Mouse (Mus musculus) liver, adult 2 months (tissue): ENCODE measurements around the gene Fignl1. TPM values are rescaled to one million over a fixed set of nuclear protein-coding genes. Genes with fewer than 3 reads are reported as not detected.

ENCODE experiments used
- DNase-seq: peaks from one replicate; pipeline ENCODE4 v3.0.0-alpha.2; 2011; ENCODE audit warnings: low read depth, low spot score; ENCODE audit errors: extremely low read depth
- H3K27ac ChIP-seq: fragments of 200-500 bp; replicated peaks from 2 replicates; pipeline ENCODE4 v1.5.1; 2012; ENCODE audit warnings: low read depth, mild to moderate bottlenecking, control low read depth, inconsistent platforms, low read length; ENCODE audit not compliant: insufficient read depth
- H3K27me3 ChIP-seq: fragments of 200-500 bp; 2 replicates; pipeline ENCODE4 v1.6.1; 2012; ENCODE audit warnings: mild to moderate bottlenecking, moderate library complexity, low read length, inconsistent platforms; ENCODE audit not compliant: control insufficient read depth, insufficient read depth
- H3K36me3 ChIP-seq: fragments of 200-500 bp; 2 replicates; pipeline ENCODE4 v1.6.1; 2012; ENCODE audit warnings: low read length, inconsistent platforms; ENCODE audit not compliant: control insufficient read depth, insufficient read depth
- H3K4me1 ChIP-seq: fragments of 200-500 bp; 2 replicates; pipeline ENCODE4 v1.6.1; 2011; ENCODE audit warnings: low read length; ENCODE audit not compliant: control insufficient read depth, insufficient read depth
- H3K4me3 ChIP-seq: fragments of 200-500 bp; 2 replicates; pipeline ENCODE4 v1.5.1; 2011; ENCODE audit warnings: low read depth, mild to moderate bottlenecking, control low read depth, low read length, moderate library complexity; ENCODE audit not compliant: insufficient read depth
- H3K79me2 ChIP-seq: fragments of 200-500 bp; 2 replicates; pipeline ENCODE4 v1.6.1; 2012; ENCODE audit warnings: inconsistent platforms, mild to moderate bottlenecking, low read length, moderate library complexity; ENCODE audit not compliant: control insufficient read depth, insufficient read depth
- H3K9ac ChIP-seq: fragments of 200-500 bp; 2 replicates; pipeline ENCODE4 v1.6.1; 2012; ENCODE audit warnings: low read depth, mild to moderate bottlenecking, control low read depth, inconsistent platforms, low read length
- CTCF ChIP-seq: fragments of 200-500 bp; IDR thresholded peaks from 2 replicates; pipeline ENCODE4 v1.5.1; 2011; ENCODE audit warnings: low read depth, low read length, control low read depth
- POLR2A ChIP-seq: fragments of 200-500 bp; IDR thresholded peaks from 2 replicates; pipeline ENCODE4 v1.6.1; 2011; ENCODE audit warnings: low read length, control low read depth; ENCODE audit not compliant: insufficient read depth; ENCODE audit errors: extremely low read depth
- WGBS: fragments of 180-500 bp; shearing (Covaris S2); methylation state at CpG from one replicate; pipeline ENCODE4 v1.1.7; 2018; 5-methylcytosine and 5-hydroxymethylcytosine counted together
- polyA plus RNA-seq: library from polyadenylated mRNA; depleted of rRNA; stranded (reverse); fragments of >200 nt; gene quantifications from 2 replicates; pipeline ENCODE4 v1.2.3, GENCODE M21; 2012
- total RNA-seq: library from RNA; depleted of rRNA; stranded (reverse); fragments of >200 nt; gene quantifications from 2 replicates; pipeline ENCODE4 v1.2.3, GENCODE M21; 2014

The Fignl1 gene
- total and polyA plus RNA-seq, 2 experiments, result 0.10 to 0.46 TPM

DNA sequence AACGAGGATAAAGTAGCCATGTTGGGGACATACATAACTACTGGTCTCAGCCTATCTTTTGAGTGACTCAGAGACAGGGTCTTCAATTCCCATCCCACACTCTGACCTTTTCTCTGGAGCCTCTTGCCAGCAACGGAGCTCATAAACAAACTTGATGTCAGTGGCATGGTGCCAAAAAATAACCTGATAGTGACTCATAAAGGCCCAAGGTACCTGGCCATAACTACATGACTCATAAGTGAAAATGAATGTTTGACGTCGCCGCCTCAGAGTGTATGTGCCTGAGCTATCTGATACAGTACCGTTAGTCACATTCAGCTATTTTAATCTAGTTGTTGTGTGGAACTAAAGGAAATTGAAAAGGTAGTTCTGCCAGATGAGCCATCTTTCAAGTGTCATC lies 16.9 kb upstream of the Fignl1 start:
- Histone ChIP-seq H3K27ac (no peak overlapping the region), H3K79me2 (no peaks in the 10 kb centered on the region), H3K4me3 (no peak overlapping the region), H3K36me3 (peaks cover 45% of the 10 kb centered on the region), H3K9ac (no peak overlapping the region), H3K27me3 (no peaks in the 10 kb centered on the region), H3K4me1 (no peaks in the 10 kb centered on the region)
- WGBS, result 68% methylated on average over 6 of the region's 6 CpGs
- DNase-seq, result peak; percentile 16
- TF ChIP-seq POLR2A (no peak), CTCF (no peak)

DNA sequence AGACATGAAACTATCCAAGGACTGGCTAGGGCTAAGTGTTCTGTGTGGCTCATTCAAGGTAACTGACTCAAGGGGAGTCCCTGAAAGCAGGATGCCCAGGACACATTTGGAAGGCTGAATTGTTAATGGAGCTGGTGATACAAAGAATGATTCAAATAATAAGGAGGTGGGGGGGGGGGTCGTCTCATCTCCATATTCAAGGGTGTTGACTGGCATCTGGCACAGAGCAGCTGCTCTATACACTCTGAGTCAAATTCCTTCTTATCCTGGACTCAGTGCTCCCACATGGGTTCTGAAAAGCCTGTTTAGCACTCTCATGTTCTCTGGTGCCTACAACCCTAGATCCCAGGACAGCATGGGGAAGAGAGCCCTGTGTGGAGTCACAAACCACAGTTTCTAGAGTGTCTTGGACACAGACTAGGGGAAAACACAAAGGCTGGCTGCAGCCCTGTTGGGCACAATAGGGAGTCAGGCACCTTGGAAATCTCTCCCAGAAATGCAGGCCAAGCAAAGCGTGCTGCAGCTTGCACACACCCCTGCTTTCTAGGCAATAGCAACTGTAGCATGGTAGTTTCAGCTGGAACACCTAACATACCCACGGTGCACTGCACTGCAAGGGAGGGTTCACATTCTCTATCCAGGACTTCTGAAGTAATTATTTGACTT lies 16.3 kb upstream of the Fignl1 start:
- 88% methylated on average over 3 of the region's 3 CpGs for WGBS
- H3K36me3 ChIP-seq, result peaks cover 43% of the 10 kb centered on the region
- H3K27me3 ChIP-seq, result no peaks in the 10 kb centered on the region
- H3K27ac ChIP-seq, result no peak overlapping the region
- TF ChIP-seq CTCF (no peak), POLR2A (no peak)
- no peak overlapping the region for H3K4me3 ChIP-seq
- no peak overlapping the region for H3K9ac ChIP-seq
- no peaks in the 10 kb centered on the region for H3K4me1 ChIP-seq
- no peaks in the 10 kb centered on the region for H3K79me2 ChIP-seq
- DNase-seq, result no peak

DNA sequence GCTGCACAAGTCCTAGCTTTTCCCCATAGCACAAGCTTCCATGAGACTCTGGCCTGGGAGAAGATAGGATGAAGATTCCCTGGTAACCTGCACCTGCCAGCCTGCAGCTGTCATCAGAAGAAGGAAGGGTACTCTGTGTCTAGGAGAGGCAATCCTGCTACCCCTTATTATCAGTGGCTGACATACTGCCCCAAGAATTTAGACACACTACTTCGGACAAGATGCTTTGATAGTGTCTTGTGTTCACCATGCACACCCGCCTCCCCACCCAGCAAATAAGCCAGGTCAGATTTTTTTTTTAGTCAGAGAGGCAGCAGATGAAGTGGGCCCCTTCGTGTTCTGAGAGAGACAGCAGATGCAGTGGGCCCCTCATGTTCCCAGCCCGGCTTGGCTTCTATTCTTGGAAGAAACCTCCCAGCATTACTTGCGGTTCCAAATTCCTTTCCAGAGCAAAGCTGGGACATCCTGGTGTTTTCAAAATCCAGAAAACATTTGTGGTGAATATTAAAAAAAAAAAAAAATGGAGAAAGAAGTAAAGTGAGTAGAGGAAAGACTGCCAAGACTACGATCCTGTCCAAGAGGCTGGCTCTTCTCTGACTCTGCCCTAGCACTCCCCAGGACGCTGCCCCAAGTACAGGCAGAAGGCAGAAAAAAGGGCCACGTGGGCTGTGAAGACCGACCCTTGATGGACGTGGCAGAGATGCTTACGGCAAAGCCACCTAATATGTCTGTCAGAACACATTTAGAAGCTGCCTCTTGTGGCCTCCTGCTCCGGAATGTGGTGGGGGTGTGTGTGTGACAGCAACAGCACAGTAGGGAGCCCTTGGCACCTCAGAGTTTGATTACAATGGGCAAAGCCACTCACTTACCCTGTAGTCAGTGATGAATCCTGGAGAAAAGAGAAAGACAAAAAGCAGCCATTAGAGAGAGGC lies 15.5 kb upstream of the Fignl1 start:
- Histone ChIP-seq H3K36me3 (peaks cover 36% of the 10 kb centered on the region), H3K79me2 (no peaks in the 10 kb centered on the region), H3K9ac (no peak overlapping the region), H3K4me3 (no peak overlapping the region), H3K27me3 (no peaks in the 10 kb centered on the region), H3K27ac (no peak overlapping the region), H3K4me1 (no peaks in the 10 kb centered on the region)
- 87% methylated on average over 12 of the region's 12 CpGs for WGBS
- TF ChIP-seq CTCF (no peak), POLR2A (no peak)
- DNase-seq, result no peak

DNA sequence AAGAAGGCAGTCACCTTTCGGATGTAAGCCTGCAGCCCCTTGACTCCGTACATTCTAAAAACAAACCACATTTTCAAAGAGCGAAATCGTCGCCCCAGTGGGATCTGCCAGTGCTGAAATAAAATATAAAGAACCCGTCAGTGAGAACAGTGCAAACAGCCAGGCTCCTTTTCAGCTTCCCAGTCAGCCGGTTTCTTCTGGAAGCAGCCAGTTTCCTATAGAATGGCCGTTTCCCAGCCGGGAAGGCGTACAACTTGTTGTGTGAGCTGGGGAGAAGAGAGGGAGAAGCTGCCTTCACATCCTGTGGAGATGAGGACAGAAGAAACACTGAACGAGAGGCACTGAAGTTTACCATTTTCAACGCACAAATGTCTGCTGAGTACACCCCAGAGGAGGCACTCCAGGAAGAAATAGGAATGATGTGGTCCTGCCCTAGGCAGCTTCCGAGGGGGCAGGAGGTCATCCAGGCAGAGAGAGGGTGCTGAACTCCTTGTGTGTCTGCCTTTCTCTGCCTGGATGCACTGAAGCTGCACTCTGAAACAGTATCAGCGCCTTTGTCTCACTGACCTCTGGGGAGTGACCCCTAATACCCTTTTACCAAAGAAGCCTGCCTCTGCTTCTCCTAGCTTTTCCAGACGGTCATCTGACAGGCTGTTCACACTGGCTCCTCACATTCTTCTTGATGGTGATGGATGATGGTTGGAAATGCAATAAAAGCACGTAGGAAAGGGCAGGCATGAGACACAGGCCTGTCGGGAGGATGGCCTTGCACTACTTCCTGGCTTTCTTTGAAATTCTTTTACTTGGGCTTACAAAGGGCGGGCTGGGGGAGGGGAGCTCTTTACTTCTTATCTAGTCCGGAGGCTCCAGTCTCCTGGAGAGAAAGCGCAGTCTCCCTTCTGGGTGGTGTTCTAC lies 13.7 kb upstream of the Fignl1 start:
- Histone ChIP-seq H3K4me1 (no peaks in the 10 kb centered on the region), H3K36me3 (peaks cover 36% of the 10 kb centered on the region), H3K79me2 (no peaks in the 10 kb centered on the region), H3K9ac (no peak overlapping the region), H3K27me3 (no peaks in the 10 kb centered on the region), H3K4me3 (no peak overlapping the region), H3K27ac (no peak overlapping the region)
- 72% methylated on average over 20 of the region's 20 CpGs for WGBS
- no peak for DNase-seq
- TF ChIP-seq CTCF, result no peak
- TF ChIP-seq POLR2A, result no peak

DNA sequence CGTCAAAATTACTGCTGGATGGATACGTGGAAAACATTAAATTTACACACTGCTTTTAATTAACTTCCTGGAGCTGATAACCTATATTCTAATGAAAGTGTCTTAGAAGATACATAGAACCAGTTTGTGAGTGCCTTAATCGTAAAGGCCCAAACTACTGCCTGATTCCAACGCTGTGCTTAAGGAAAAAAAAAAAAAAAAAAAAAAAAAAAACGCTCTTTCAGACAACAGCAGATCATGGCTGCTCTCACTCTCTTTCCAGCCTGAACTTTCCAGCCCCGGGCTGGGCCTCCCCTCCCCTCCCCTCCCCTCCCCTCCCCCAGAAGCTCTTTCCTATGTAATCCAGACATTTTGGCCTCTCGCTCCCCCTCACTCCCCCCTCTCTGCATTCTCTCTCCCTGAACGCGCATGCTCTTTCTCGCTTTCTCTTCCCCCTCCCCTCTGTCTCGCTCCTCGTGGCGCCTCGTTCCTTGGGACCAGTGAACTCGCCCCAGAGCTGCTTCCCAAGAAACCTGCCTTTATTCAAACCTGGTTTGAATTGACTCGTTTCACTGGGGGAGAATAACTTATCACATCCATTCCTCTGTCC lies 12.7 kb upstream of the Fignl1 start:
- TF ChIP-seq POLR2A, result no peak
- no peak for TF ChIP-seq CTCF

More for the DNA sequence above, 12.7 kb upstream of the Fignl1 start:
- Histone ChIP-seq H3K79me2 (no peaks in the 10 kb centered on the region), H3K36me3 (peaks cover 39% of the 10 kb centered on the region), H3K9ac (no peak overlapping the region), H3K4me3 (no peak overlapping the region), H3K27ac (no peak overlapping the region), H3K27me3 (no peaks in the 10 kb centered on the region), H3K4me1 (no peaks in the 10 kb centered on the region)
- 68% methylated on average over 16 of the region's 16 CpGs for WGBS
- DNase-seq, result no peak
